Mouse (Mus musculus) lung, adult 2 months (tissue): Measurements from ENCODE around the gene Ccdc184. TPM values are rescaled to one million over a fixed set of nuclear protein-coding genes. Genes with fewer than 3 reads are reported as not detected.

Source experiments
- DNase-seq: peaks from one replicate; pipeline ENCODE4 v3.0.0; 2022
- H3K4me1 ChIP-seq: fragments of 200-500 bp; 2 replicates; pipeline ENCODE4 v1.6.1; 2011; ENCODE audit warnings: low read length; ENCODE audit not compliant: control insufficient read depth, insufficient read depth
- H3K4me3 ChIP-seq: fragments of 200-500 bp; replicated peaks from 2 replicates; pipeline ENCODE3; 2011; ENCODE audit warnings: low read depth, mild to moderate bottlenecking, control low read depth, low read length; ENCODE audit errors: extremely low read depth
- CTCF ChIP-seq: fragments of 200-500 bp; IDR thresholded peaks from 2 replicates; pipeline ENCODE4 v1.5.1; 2011; ENCODE audit warnings: mild to moderate bottlenecking, low read length, control low read depth; ENCODE audit not compliant: insufficient read depth
- POLR2A ChIP-seq: fragments of 200-500 bp; IDR thresholded peaks from 2 replicates; pipeline ENCODE4 v1.6.1; 2011; ENCODE audit warnings: low read depth, mild to moderate bottlenecking, control low read depth, low read length, borderline replicate concordance; ENCODE audit errors: extremely low read depth
- WGBS: fragments of 180-500 bp; shearing (Covaris S2); methylation state at CpG from one replicate; pipeline ENCODE4 v1.1.7; 2018; 5-methylcytosine and 5-hydroxymethylcytosine counted together
- polyA plus RNA-seq: library from polyadenylated mRNA; depleted of rRNA; stranded (reverse); fragments of >200 nt; gene quantifications from 2 replicates; pipeline ENCODE4 v1.2.3, GENCODE M21; 2012

Gene Ccdc184
- polyA plus RNA-seq, 1 experiment = 5.0 TPM

DNA sequence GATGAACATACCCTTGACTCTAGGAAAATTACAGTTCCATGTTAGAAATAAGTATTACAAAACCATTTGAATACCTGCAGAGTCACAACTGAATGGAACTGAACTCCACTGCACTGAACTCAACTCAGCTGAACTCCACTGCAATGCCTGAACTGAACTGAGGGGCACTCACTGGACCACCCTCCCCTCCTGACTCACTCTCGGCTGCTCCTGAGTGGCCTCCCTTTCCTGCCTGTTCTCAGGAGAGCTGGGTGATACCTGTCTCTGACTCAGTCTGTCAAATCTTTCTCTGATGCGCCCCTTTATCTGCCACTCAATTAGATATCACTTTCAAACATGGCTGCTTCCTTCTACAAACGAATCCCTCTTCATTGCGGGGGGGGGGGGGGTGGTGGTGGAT is 12.8 kb upstream of the Ccdc184 start:
- no peak overlapping the region for H3K4me3 ChIP-seq
- no peaks in the 10 kb centered on the region; the same call in 1 of the 2 replicates for H3K4me1 ChIP-seq
- no peak for DNase-seq
- no peak for TF ChIP-seq POLR2A
- no peak for TF ChIP-seq CTCF
- WGBS = 66% methylated on average over 4 of the region's 4 CpGs

- Histone ChIP-seq H3K4me3 (no peak overlapping the region), H3K4me1 (no peaks in the 10 kb centered on the region; the same call in 1 of the 2 replicates)
- no peak for DNase-seq
- TF ChIP-seq POLR2A (no peak), CTCF (no peak)
- 78% methylated on average over 3 of the region's 3 CpGs for WGBS
Observed at GRCm38 (mm10) chr15:98154631-98155030, 12.3 kb upstream of the Ccdc184 start.

DNA sequence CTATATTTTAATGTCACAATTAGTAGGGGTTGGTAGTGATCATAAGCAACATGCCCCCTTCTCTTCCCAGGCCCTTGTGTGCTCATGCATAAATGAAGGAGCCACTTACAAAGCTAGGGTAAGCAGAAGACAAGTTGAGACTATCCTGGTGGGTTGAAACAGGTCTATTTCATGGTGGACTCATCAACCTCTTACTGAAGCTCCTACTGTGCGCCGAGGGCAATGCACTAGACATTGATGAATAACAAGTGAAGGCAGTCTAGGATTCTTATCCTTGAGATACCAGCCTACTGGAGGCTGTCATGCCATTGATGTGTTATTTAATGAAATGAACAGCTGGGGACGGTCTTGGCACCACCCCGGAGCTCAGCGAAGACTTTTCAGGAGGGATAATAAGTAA is 11.7 kb upstream of the Ccdc184 start:
- H3K4me1 ChIP-seq = no peaks in the 10 kb centered on the region; the same call in 1 of the 2 replicates
- no peak overlapping the region for H3K4me3 ChIP-seq
- DNase-seq = no peak
- 79% methylated on average over 5 of the region's 5 CpGs for WGBS
- TF ChIP-seq CTCF (no peak), POLR2A (no peak)

DNA sequence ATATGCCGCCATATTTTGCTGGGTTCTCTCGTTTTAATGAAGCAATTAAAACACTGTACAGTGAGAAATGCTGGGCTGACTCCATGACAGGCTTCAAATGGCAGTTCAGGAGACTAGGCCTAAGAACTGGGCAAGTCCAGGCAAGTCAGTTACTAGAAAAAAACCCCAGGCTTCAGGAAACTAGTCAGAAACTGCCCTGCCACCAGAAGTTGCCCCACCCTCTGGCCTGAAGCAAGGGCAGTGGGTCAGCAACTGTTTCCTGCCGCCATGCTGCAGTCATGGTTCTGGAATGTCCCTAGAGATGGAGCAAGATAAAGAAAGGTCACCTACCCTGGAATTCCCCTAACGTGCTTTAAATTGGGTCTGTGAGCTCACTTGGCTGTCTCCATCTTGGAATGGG is 11.0 kb upstream of the Ccdc184 start:
- Histone ChIP-seq H3K4me1 (no peaks in the 10 kb centered on the region; the same call in 1 of the 2 replicates), H3K4me3 (no peak overlapping the region)
- WGBS = 48% methylated on average over 4 of the region's 4 CpGs
- DNase-seq = no peak
- no peak for TF ChIP-seq CTCF
- TF ChIP-seq POLR2A = no peak

GRCm38 (mm10) chr15:98157253-98157652 is 9.7 kb upstream of the Ccdc184 start:
- 67% methylated on average over 1 of the region's 1 CpGs for WGBS

GRCm38 (mm10) chr15:98161026-98161805 is 5.7 kb upstream of the Ccdc184 start:
- no peak for DNase-seq
- TF ChIP-seq CTCF (no peak), POLR2A (no peak)
- no peak overlapping the region for H3K4me3 ChIP-seq
- WGBS = 53% methylated on average over 19 of the region's 19 CpGs
- no peaks in the 10 kb centered on the region; the same call in none of the 2 replicates for H3K4me1 ChIP-seq

More at GRCm38 (mm10) chr15:98157253-98157652, 9.7 kb upstream of the Ccdc184 start:
- H3K4me1 ChIP-seq = no peaks in the 10 kb centered on the region; the same call in none of the 2 replicates
- H3K4me3 ChIP-seq = no peak overlapping the region
- DNase-seq = no peak
- TF ChIP-seq POLR2A (no peak), CTCF (no peak)

DNA sequence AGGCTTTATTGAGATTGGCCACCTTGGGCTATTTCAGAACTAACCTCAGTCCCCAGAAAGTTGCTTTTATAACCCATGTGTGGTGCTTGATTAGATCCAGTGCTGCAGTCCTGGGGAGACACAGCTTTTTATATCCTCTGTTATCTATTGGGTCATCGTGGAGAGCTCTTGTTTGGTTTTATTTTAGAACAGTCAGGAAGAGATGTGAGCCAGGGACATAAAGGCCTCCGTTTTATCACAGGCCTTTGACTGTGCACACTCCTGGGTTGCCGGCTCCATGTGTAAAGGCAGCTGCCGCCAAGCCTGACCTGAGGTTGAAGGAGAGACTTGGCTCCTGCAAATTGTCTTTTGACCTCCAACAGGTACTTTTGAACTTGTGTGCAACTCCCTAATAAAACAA is 4.4 kb upstream of the Ccdc184 start:
- Histone ChIP-seq H3K4me3 (no peak overlapping the region), H3K4me1 (no peaks in the 10 kb centered on the region; the same call in none of the 2 replicates)
- WGBS = 48% methylated on average over 4 of the region's 4 CpGs
- DNase-seq = no peak
- TF ChIP-seq CTCF = no peak
- no peak for TF ChIP-seq POLR2A

GRCm38 (mm10) chr15:98165525-98165924 is 1.4 kb upstream of the Ccdc184 start, which contains the start of gene Asb8:
Gene Asb8, minus strand, starts transcription at chr15:98165625.
- TF ChIP-seq POLR2A (no peak), CTCF (no peak)
- DNase-seq = no peak
- WGBS = 76% methylated on average over 5 of the region's 5 CpGs
- Histone ChIP-seq H3K4me1 (no peaks in the 10 kb centered on the region; the same call in none of the 2 replicates), H3K4me3 (no peak within 1 kb of the TSS)

- no peaks in the 10 kb centered on the region for H3K4me1 ChIP-seq
- peak overlapping the region; percentile 1 for H3K4me3 ChIP-seq
- peak; percentile 19 for DNase-seq
- 4% methylated on average over 69 of the region's 69 CpGs for WGBS
- no peak for TF ChIP-seq CTCF
- TF ChIP-seq POLR2A = no peak
Observed at GRCm38 (mm10) chr15:98167645-98168621, 975 bp downstream of the Ccdc184 start.
